Mouse (Mus musculus) MEL (cell line): ENCODE results near the gene Id2.

Source experiments
- BHLHE40 ChIP-seq: IDR thresholded peaks from 2 replicates; pipeline ENCODE4 v1.6.1; 2012; ENCODE audit warnings: low read depth, mild to moderate bottlenecking, inconsistent platforms, low read length, improper control_type of control experiment, borderline replicate concordance
- CTCF ChIP-seq, 3 experiments: IDR thresholded peaks in 2 of 3; conservative IDR thresholded peaks in 1 of 3; 2 replicates each; pipeline ENCODE4 v1.5.1; 2011 to 2012; ENCODE audit warnings: low read length in 3 of 3, low read depth in 2 of 3, mild to moderate bottlenecking in 2 of 3, improper control_type of control experiment in 1 of 3, inconsistent platforms in 1 of 3, mixed read lengths in 1 of 3, moderate library complexity in 1 of 3; ENCODE audit not compliant: control insufficient read depth in 1 of 3, insufficient read depth in 1 of 3, poor library complexity in 1 of 3, severe bottlenecking in 1 of 3
- E2F4 ChIP-seq: IDR thresholded peaks from 2 replicates; pipeline ENCODE4 v1.6.1; 2011; ENCODE audit warnings: low read depth, low read length, improper control_type of control experiment, borderline replicate concordance
- GATA1 ChIP-seq: IDR thresholded peaks from 2 replicates; pipeline ENCODE4 v1.6.1; 2011; ENCODE audit warnings: low read depth, low read length, improper control_type of control experiment
- HCFC1 ChIP-seq: IDR thresholded peaks from 2 replicates; pipeline ENCODE4 v1.6.1; 2012; ENCODE audit warnings: low read depth, mild to moderate bottlenecking, inconsistent platforms, low read length, improper control_type of control experiment, moderate library complexity
- MAFK ChIP-seq: IDR thresholded peaks from 2 replicates; pipeline ENCODE4 v1.6.1; 2011; ENCODE audit warnings: low read depth, mild to moderate bottlenecking, low read length, improper control_type of control experiment, borderline replicate concordance
- MAX ChIP-seq: IDR thresholded peaks from 2 replicates; pipeline ENCODE4 v1.6.1; 2011; ENCODE audit warnings: low read length, improper control_type of control experiment
- MYB ChIP-seq: IDR thresholded peaks from 2 replicates; pipeline ENCODE4 v1.6.1; 2011; ENCODE audit warnings: mild to moderate bottlenecking, low read depth, low read length, improper control_type of control experiment
- NRF1 ChIP-seq: IDR thresholded peaks from 2 replicates; pipeline ENCODE4 v1.6.1; 2014; ENCODE audit warnings: low read depth, mild to moderate bottlenecking, inconsistent platforms, low read length, improper control_type of control experiment, moderate library complexity; ENCODE audit not compliant: poor library complexity, insufficient read depth, severe bottlenecking
- POLR2A ChIP-seq, 2 experiments: IDR thresholded peaks; 2 replicates each; pipeline ENCODE4 v1.6.1; 2011 to 2012; ENCODE audit warnings: low read length in 2 of 2, mild to moderate bottlenecking in 2 of 2, control low read depth in 1 of 2, improper control_type of control experiment in 1 of 2, low read depth in 1 of 2, moderate library complexity in 1 of 2; ENCODE audit not compliant: control insufficient read depth in 1 of 2, insufficient read depth in 1 of 2, poor library complexity in 1 of 2
- RCOR1 ChIP-seq: IDR thresholded peaks from 2 replicates; pipeline ENCODE4 v1.6.1; 2012; ENCODE audit warnings: low read depth, mild to moderate bottlenecking, inconsistent platforms, low read length, improper control_type of control experiment
- SMC3 ChIP-seq: IDR thresholded peaks from 2 replicates; pipeline ENCODE4 v1.6.1; 2011; ENCODE audit warnings: low read depth, low read length, improper control_type of control experiment

DNA sequence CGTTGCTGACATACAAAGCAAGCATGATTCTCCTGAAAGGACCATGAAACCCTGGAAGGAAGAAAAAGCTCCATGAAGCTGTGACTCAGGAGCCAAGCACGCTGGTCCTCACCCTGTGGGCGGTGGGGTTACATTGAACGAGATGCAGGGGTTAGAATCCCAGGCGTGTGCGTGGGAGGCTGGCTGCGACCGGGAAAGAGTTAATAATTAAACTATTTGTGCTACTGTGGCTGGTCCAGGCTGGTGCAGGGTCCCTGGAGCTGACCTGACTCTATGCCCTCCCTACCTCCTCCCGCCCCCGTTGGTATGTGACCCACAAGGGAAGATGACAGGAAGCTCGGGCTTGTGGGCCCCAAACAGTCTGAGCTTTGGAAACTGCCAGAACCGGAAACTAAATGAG lies 35.1 kb upstream of the Id2 start:
- no peak for TF ChIP-seq NRF1
- no peak for TF ChIP-seq MYB
- no peak for TF ChIP-seq E2F4
- TF ChIP-seq BHLHE40 = no peak
- no peak for TF ChIP-seq RCOR1
- TF ChIP-seq MAX = no peak
- no peak for TF ChIP-seq SMC3
- no peak for TF ChIP-seq HCFC1
- no peak for TF ChIP-seq GATA1
- no peak for TF ChIP-seq CTCF (IDR thresholded peaks at IDR 0.05 in 2 of 3, conservative IDR thresholded peaks at IDR 0.05 in 1 of 3; ENCODE audit: control insufficient read depth in 1 of 3, insufficient read depth in 1 of 3, low read depth in 2 of 3, low read length in 3 of 3, poor library complexity in 1 of 3, severe bottlenecking in 1 of 3)
- no peak for TF ChIP-seq POLR2A (IDR thresholded peaks at IDR 0.05; ENCODE audit: control insufficient read depth in 1 of 2, insufficient read depth in 1 of 2, low read depth in 1 of 2, low read length in 2 of 2, poor library complexity in 1 of 2)
- no peak for TF ChIP-seq MAFK
